Mouse (Mus musculus) lung, postnatal 0 days (tissue): ENCODE results near the gene Efna2. TPM values are rescaled to one million over a fixed set of nuclear protein-coding genes. Genes with fewer than 3 reads are reported as not detected.

Source experiments
- ATAC-seq: fragments of 200-750 bp; cut with Nextera tagmentation; 2 replicates; pipeline ENCODE4 v1.8.0; 2017; ENCODE audit warnings: moderate library complexity
- DNase-seq: peaks from one replicate; pipeline ENCODE4 v3.0.0-alpha.2; 2016; ENCODE audit warnings: low spot score
- H3K27ac ChIP-seq: fragments of 300-500 bp; sonication (generic); 2 replicates; pipeline ENCODE4 v1.5.1; 2014; ENCODE audit warnings: antibody characterized with exemption, mild to moderate bottlenecking, low read length, mixed read lengths
- H3K27me3 ChIP-seq: fragments of 300-500 bp; sonication (generic); replicated peaks from 2 replicates; pipeline ENCODE4 v1.6.1; 2014; ENCODE audit warnings: low read length, mixed read lengths; ENCODE audit not compliant: insufficient read depth
- H3K36me3 ChIP-seq: fragments of 300-500 bp; sonication (generic); 2 replicates; pipeline ENCODE4 v1.6.1; 2014; ENCODE audit warnings: low read length, mixed read lengths; ENCODE audit not compliant: insufficient read depth
- H3K4me1 ChIP-seq: fragments of 300-500 bp; sonication (generic); 2 replicates; pipeline ENCODE4 v1.6.1; 2014; ENCODE audit warnings: antibody characterized with exemption, low read depth, low read length, mixed read lengths; ENCODE audit not compliant: insufficient read depth
- H3K4me2 ChIP-seq: fragments of 300-500 bp; sonication (generic); replicated peaks from 2 replicates; pipeline ENCODE4 v1.6.1; 2014; ENCODE audit warnings: low read depth, mild to moderate bottlenecking, low read length, moderate library complexity, mixed read lengths
- H3K4me3 ChIP-seq: fragments of 300-500 bp; sonication (generic); 2 replicates; pipeline ENCODE4 v1.5.1; 2014; ENCODE audit warnings: low read depth, low read length
- H3K9ac ChIP-seq: fragments of 300-500 bp; sonication (generic); replicated peaks from 2 replicates; pipeline ENCODE4 v1.6.1; 2014; ENCODE audit warnings: low read depth, mild to moderate bottlenecking
- H3K9me3 ChIP-seq: fragments of 300-500 bp; sonication (generic); 2 replicates; pipeline ENCODE4 v1.6.1; 2016; ENCODE audit warnings: low read length, mixed read lengths
- CTCF ChIP-seq: IDR thresholded peaks from 2 replicates; pipeline ENCODE4 v1.5.1; 2016; ENCODE audit warnings: antibody characterized with exemption, mild to moderate bottlenecking
- EP300 ChIP-seq: IDR thresholded peaks from 2 replicates; pipeline ENCODE4 v1.6.1; 2016; ENCODE audit warnings: antibody characterized with exemption, mild to moderate bottlenecking, control low read depth
- WGBS: fragments of 180-500 bp; shearing (Covaris S2); extraction: QIAGEN DNeasy Blood & Tissue Kit; methylation state at CpG from one replicate; pipeline ENCODE4 v1.1.7; 2014; 5-methylcytosine and 5-hydroxymethylcytosine counted together
- polyA plus RNA-seq: library from polyadenylated mRNA; unstranded; fragments of >200 nt; fragmentation: Nextera tagmentation; extraction: Ambion mirVana; gene quantifications from 2 replicates; pipeline ENCODE4 v1.2.1, GENCODE M21; 2015

The Efna2 gene
- polyA plus RNA-seq, 1 experiment from 2014 or later = 5.1 TPM

- H3K4me1 ChIP-seq = peaks cover 10% of the 10 kb centered on the region; the same call in 1 of the 2 replicates
- 84% methylated on average over 44 of the region's 45 CpGs for WGBS
- peak overlapping the region; percentile 59 for H3K4me2 ChIP-seq
- H3K27me3 ChIP-seq = no peaks in the 10 kb centered on the region
- ATAC-seq = no peak
- no peak for DNase-seq
- H3K9me3 ChIP-seq = no peaks in the 10 kb centered on the region
- H3K9ac ChIP-seq = no peak overlapping the region
- TF ChIP-seq CTCF (no peak), EP300 (no peak)
- peaks cover 18% of the 10 kb centered on the region for H3K36me3 ChIP-seq
- H3K27ac ChIP-seq = peak overlapping the region; percentile 85
- H3K4me3 ChIP-seq = peak overlapping the region; percentile 53; the same call in 1 of the 2 replicates
Observed at GRCm38 (mm10) chr10:80171760-80172526, 7.3 kb upstream of the Efna2 start.

DNA sequence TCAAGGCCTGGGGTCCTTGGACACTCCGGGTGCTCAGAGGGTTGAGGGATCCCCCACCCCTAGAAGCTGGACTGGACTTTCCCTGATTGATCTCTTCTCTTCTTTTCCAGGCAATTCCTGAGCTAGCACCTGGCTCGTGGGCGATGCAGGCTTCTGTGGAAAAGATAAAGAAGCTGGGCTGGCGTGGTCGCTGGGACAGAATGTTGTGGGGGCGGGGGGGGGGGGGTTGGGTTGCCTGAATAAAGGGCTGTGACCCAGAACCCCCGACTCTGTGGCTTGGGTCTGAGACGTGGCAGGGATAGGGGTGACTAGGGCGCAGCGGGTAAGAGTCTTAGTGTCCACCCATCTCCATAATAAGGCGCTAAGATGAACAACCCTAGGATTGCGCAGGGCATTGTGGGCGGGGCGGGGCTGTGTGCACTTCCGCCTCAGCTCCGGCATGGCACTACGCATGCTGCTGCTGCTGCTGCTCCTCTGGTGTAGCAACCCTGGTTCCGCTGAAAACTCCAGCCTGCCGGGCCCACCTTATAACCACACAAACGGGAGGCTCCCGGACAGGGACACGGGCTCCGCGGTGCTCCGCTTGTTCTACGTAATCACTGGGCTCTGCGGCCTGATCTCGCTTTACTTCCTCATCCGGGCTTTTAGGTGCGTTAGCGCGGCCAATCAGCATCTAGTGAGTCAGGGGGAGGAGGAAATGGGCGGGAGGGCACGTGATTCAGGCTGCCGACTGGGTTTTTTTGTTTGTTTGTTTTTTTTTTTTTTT is 6.6 kb upstream of the Efna2 start, which contains the start of gene 1600002K03Rik:
TSS of gene 1600002K03Rik (plus strand) at position 418 of the 766 bp plus-strand sequence.
- H3K4me3 ChIP-seq = peak within 1 kb of the TSS; percentile 53
- H3K9me3 ChIP-seq = no peaks in the 10 kb centered on the region
- H3K4me1 ChIP-seq = peaks cover 10% of the 10 kb centered on the region; the same call in 1 of the 2 replicates
- H3K9ac ChIP-seq = no peak within 1 kb of the TSS
- H3K27ac ChIP-seq = peak within 1 kb of the TSS; percentile 85
- no peaks in the 10 kb centered on the region for H3K27me3 ChIP-seq
- peak within 1 kb of the TSS; percentile 59 for H3K4me2 ChIP-seq
- 6% methylated on average over 35 of the region's 35 CpGs for WGBS
- peak; percentile 96 for DNase-seq
- peak; percentile 78 for ATAC-seq
- TF ChIP-seq EP300 = peak; percentile 21; the same call in 1 of the 2 replicates
- no peak for TF ChIP-seq CTCF
- peaks cover 18% of the 10 kb centered on the region for H3K36me3 ChIP-seq

DNA sequence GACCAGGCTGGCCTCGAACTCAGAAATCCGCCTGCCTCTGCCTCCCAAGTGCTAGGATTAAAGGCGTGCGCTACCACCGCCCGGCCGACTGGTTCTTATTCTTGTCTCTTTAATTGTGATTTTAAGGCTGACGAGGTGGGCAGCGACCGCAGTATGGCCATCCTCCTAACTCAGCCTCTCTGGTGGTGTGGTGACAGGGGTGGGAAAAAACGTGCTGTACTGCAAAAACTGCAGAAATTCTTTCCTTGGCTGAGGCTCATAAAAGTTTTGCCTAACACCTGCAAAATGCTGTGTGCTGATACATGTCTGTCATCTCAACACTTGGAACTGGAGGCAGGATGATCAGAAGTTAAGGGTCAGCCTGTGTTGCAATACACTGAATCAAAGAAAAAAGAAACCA is 5.9 kb upstream of the Efna2 start:
- H3K9ac ChIP-seq = no peak overlapping the region

GRCm38 (mm10) chr10:80173955-80174640 is 5.2 kb upstream of the Efna2 start:
- 87% methylated on average over 10 of the region's 10 CpGs for WGBS
- Histone ChIP-seq H3K27me3 (no peaks in the 10 kb centered on the region), H3K27ac (no peak overlapping the region), H3K4me1 (peaks cover 5% of the 10 kb centered on the region; the same call in 1 of the 2 replicates), H3K36me3 (peaks cover 18% of the 10 kb centered on the region), H3K4me2 (no peak overlapping the region), H3K9ac (no peak overlapping the region), H3K9me3 (no peaks in the 10 kb centered on the region), H3K4me3 (no peak overlapping the region)
- TF ChIP-seq EP300 = no peak
- no peak for TF ChIP-seq CTCF
- DNase-seq (no peak), ATAC-seq (no peak)

More for the DNA sequence above, 5.9 kb upstream of the Efna2 start:
- Histone ChIP-seq H3K9me3 (no peaks in the 10 kb centered on the region), H3K4me3 (peak overlapping the region; percentile 53; the same call in 1 of the 2 replicates), H3K36me3 (peaks cover 18% of the 10 kb centered on the region), H3K27me3 (no peaks in the 10 kb centered on the region), H3K27ac (peak overlapping the region; percentile 85), H3K4me1 (peaks cover 10% of the 10 kb centered on the region; the same call in 1 of the 2 replicates), H3K4me2 (peak overlapping the region; percentile 59)
- WGBS = 9% methylated on average over 11 of the region's 11 CpGs
- no peak for ATAC-seq
- TF ChIP-seq EP300 (0 out of 2 replicates have a peak, but pooled peaks have one; percentile 6), CTCF (no peak)
- peak; percentile 63 for DNase-seq

GRCm38 (mm10) chr10:80174705-80175104 is 4.6 kb upstream of the Efna2 start:
- H3K9me3 ChIP-seq = no peaks in the 10 kb centered on the region
- no peak overlapping the region for H3K4me2 ChIP-seq
- ATAC-seq (no peak), DNase-seq (peak; percentile 62)
- no peak overlapping the region for H3K4me3 ChIP-seq
- peaks cover 18% of the 10 kb centered on the region for H3K36me3 ChIP-seq
- no peak for TF ChIP-seq EP300
- peak; percentile 66 for TF ChIP-seq CTCF
- H3K9ac ChIP-seq = no peak overlapping the region
- H3K4me1 ChIP-seq = peaks cover 5% of the 10 kb centered on the region; the same call in 1 of the 2 replicates
- H3K27me3 ChIP-seq = no peaks in the 10 kb centered on the region
- H3K27ac ChIP-seq = no peak overlapping the region
- 51% methylated on average over 2 of the region's 2 CpGs for WGBS
